Mouse (Mus musculus): ENCODE data around the gene Gm10647.

Gm10647 gene

DNA sequence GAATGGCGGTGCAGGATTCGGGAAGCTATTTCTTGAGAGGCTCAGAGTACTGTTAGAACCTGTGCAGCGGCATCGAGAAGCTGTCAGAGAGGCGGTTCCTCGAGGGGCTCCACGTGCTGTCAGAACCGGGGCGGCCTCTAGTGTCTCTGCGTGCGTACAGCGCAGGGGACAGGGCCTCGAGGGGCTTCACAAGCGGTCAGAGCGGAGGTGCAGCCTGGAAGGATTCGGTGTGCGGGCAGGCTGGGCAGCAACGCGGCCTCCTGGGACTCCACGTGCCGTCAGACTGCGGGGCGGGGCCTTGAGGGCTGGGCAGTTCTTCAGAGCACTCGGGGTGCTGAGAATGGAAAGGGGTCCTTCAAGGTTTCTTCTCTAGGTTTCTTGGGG lies 38.2 kb downstream of the Gm10647 start:
- in situ Hi-C loops (cut with MboI, MseI): no loop called here

- in situ Hi-C loops (cut with MboI, MseI): no loop called here
Measured at GRCm38 (mm10) chr9:66846822-66847221, 50.0 kb downstream of the Gm10647 start.
